Mouse (Mus musculus): ENCODE results near the gene Trpm5. TPM values are rescaled to one million over a fixed set of nuclear protein-coding genes. Genes with fewer than 3 reads are reported as not detected.

Trpm5 gene
- total and polyA plus RNA-seq, 2 experiments from 2014 or later: 1.3 to 1.6 TPM

DNA sequence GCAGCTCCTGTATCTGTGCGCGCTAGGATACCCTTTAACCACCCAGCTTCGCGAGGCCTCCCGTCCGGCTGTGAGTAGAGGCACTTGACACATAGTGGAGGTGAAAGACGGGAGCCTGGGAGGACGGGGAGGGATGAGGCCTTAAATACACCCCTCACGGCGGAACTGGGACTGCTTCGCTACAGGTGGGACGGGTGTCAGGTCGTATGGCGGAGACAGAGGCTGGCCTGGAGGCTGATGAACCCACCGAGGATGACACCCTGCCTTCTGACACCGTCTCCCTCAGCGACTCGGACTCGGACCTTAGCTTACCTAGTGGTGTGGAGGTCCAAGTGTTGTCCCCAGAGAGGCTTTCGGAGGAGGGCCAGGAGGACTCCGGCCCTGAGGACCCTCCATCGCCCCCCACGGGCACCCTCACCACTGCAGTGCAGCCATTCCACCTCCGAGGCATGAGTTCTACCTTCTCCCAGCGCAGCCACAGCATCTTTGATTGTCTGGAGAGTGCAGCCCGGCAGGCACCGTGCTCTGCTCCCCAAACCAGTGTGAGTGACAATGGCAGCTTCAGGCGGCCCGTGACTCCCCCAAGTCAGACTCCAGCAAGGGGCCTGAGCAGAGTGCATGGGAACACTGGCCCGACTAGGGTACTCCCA, 24.6 kb downstream of the Trpm5 start:
- ATAC-seq (ENCODE audit: low FRiP score) (no peak), DNase-seq (ENCODE audit: low spot score) (no peak)
- Histone ChIP-seq H3K9me3 (ENCODE audit: low read length) (no peaks in the 10 kb centered on the region), H3K9ac (replicated peaks; ENCODE audit: low read length, poor library complexity, severe bottlenecking) (peak overlapping the region; percentile 85), H3K4me2 (ENCODE audit: low read depth, low read length, poor library complexity, severe bottlenecking) (peak overlapping the region; percentile 97), H3K27me3 (ENCODE audit: insufficient read depth, low read length) (no peaks in the 10 kb centered on the region), H3K4me1 (ENCODE audit: insufficient read depth, low read length) (peaks cover 8% of the 10 kb centered on the region), H3K36me3 (ENCODE audit: insufficient read depth, low read length) (peaks cover 26% of the 10 kb centered on the region), H3K27ac (ENCODE audit: low read depth, low read length) (peak overlapping the region; percentile 84), H3K4me3 (ENCODE audit: low read depth, low read length) (peak overlapping the region; percentile 74)
- 8% methylated on average over 30 of the region's 30 CpGs for WGBS
- TF ChIP-seq CTCF (IDR thresholded peaks at IDR 0.05): peak; percentile 14; the same call in 1 of the 2 replicates

DNA sequence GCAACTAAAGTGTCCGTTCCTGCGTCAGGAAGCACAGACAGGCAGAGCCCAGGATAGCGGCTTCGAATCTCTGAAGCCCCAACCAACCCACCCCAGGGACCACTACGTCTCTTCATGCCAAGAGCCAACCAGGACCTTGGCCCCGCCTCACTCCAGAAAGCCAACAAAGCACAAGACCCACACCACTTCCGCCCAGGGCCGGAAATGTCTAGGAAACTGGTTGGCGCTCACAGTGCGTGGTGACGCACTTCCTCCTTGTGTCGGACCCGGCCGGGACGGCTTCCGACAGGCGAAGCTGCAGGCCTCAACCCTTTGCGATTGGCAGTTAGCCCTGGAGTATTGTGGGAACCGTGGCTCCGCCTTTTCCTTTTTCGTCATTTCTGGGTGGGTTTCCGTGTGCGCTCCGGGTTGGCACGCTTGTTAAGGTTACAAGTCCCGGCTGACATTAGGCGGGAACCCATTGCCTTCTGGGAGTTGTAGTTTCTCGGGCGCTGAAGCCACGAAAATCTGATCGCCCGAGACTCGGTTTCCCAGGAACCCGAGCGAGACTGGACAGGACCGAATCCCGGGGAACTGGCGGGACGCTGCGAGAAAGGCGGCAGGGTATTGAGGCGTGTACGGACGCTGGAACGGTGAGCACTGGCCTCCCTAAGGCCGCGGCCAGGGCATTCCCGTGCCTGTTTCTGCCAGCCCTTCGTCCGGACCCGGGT, 25.4 kb downstream of the Trpm5 start, which contains the start of gene Tssc4:
Gene Tssc4 (plus strand): TSS at position 368 of the 710 bp plus-strand sequence.
- H3K27me3 ChIP-seq (ENCODE audit: insufficient read depth, low read length): no peaks in the 10 kb centered on the region
- peak within 1 kb of the TSS; percentile 74 for H3K4me3 ChIP-seq (ENCODE audit: low read depth, low read length)
- peak within 1 kb of the TSS; percentile 97 for H3K4me2 ChIP-seq (ENCODE audit: low read depth, low read length, poor library complexity, severe bottlenecking)
- H3K36me3 ChIP-seq (ENCODE audit: insufficient read depth, low read length): peaks cover 34% of the 10 kb centered on the region
- peak within 1 kb of the TSS; percentile 95 for H3K27ac ChIP-seq (ENCODE audit: low read depth, low read length)
- WGBS: 0% methylated on average over 51 of the region's 51 CpGs
- H3K9ac ChIP-seq (replicated peaks; ENCODE audit: low read length, poor library complexity, severe bottlenecking): peak within 1 kb of the TSS; percentile 85
- no peak for TF ChIP-seq CTCF (IDR thresholded peaks at IDR 0.05)
- H3K4me1 ChIP-seq (ENCODE audit: insufficient read depth, low read length): peaks cover 8% of the 10 kb centered on the region
- peak; percentile 97 for ATAC-seq (ENCODE audit: low FRiP score)
- peak; percentile 100 for DNase-seq (ENCODE audit: low spot score)
- no peaks in the 10 kb centered on the region for H3K9me3 ChIP-seq (ENCODE audit: low read length)

DNA sequence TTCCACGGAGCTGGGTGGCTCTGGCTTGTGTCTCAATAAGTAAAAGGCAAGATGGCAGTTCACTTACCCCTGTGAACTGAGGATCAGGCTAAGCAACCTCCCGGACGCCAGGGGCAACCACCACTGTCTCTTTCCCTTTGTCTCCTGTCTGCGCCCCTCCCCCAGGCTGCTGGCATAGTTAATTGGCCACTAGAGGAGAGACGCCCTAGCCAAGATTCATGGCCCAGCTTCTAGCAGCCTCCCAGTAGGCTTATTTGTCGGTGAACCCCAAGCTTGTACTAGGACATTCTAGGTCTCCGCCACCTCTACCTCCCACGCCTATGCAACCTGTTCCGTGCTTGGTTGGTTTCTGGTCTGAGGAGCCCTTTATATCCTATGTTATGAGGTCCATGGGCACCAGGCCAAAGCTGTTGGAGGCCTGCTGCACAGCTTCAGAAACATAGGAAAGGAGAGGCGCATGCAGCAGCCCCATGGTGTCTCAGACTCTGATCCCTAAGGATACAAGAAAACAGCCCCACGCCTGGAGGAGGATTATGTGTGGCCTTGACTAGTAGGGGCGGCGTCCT, 26.0 kb downstream of the Trpm5 start:
- Histone ChIP-seq H3K4me2 (ENCODE audit: low read depth, low read length, poor library complexity, severe bottlenecking) (peak overlapping the region; percentile 59), H3K36me3 (ENCODE audit: insufficient read depth, low read length) (peaks cover 40% of the 10 kb centered on the region), H3K9ac (replicated peaks; ENCODE audit: low read length, poor library complexity, severe bottlenecking) (peak overlapping the region; percentile 59), H3K9me3 (ENCODE audit: low read length) (no peaks in the 10 kb centered on the region), H3K4me3 (ENCODE audit: low read depth, low read length) (peak overlapping the region; percentile 33), H3K27me3 (ENCODE audit: insufficient read depth, low read length) (no peaks in the 10 kb centered on the region), H3K27ac (ENCODE audit: low read depth, low read length) (peak overlapping the region; percentile 95), H3K4me1 (ENCODE audit: insufficient read depth, low read length) (peaks cover 8% of the 10 kb centered on the region)
- peak; percentile 72 for DNase-seq (ENCODE audit: low spot score)
- peak; percentile 22; the same call in 1 of the 2 replicates for TF ChIP-seq CTCF (IDR thresholded peaks at IDR 0.05)
- WGBS: 34% methylated on average over 13 of the region's 13 CpGs
- ATAC-seq (ENCODE audit: low FRiP score): peak; percentile 1; the same call in 1 of the 2 replicates

DNA sequence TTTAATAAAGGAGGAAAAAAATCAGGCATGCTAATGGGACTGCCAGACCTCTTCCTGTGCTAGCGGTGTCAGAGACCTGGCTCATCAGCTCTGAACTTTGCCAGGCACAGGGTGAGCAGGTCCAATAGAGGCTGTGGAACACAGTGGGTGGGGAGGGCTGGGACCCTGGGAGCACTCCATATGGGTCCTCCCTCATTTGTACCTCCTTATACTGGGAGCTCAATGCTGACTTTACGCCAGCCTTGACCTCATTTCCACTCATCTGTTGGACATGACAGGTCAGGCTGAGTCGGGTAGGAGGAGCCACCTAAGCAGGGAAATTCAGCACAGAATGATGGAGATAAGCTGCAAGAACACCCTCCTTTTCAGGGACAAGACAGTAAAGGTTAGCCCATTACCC, 26.5 kb downstream of the Trpm5 start:
- ATAC-seq (ENCODE audit: low FRiP score): no peak
- TF ChIP-seq CTCF (IDR thresholded peaks at IDR 0.05): no peak
- H3K9me3 ChIP-seq (ENCODE audit: low read length): no peaks in the 10 kb centered on the region
- no peak overlapping the region for H3K4me3 ChIP-seq (ENCODE audit: low read depth, low read length)
- 83% methylated on average over 3 of the region's 3 CpGs for WGBS
- peak overlapping the region; percentile 95 for H3K27ac ChIP-seq (ENCODE audit: low read depth, low read length)
- H3K27me3 ChIP-seq (ENCODE audit: insufficient read depth, low read length): no peaks in the 10 kb centered on the region
- H3K4me1 ChIP-seq (ENCODE audit: insufficient read depth, low read length): peaks cover 8% of the 10 kb centered on the region
- H3K9ac ChIP-seq (replicated peaks; ENCODE audit: low read length, poor library complexity, severe bottlenecking): 0 out of 2 replicates have a peak overlapping the region, but pooled peaks have one; percentile 59
- H3K36me3 ChIP-seq (ENCODE audit: insufficient read depth, low read length): peaks cover 46% of the 10 kb centered on the region
- DNase-seq (ENCODE audit: low spot score): no peak
- H3K4me2 ChIP-seq (ENCODE audit: low read depth, low read length, poor library complexity, severe bottlenecking): peak overlapping the region; percentile 59

DNA sequence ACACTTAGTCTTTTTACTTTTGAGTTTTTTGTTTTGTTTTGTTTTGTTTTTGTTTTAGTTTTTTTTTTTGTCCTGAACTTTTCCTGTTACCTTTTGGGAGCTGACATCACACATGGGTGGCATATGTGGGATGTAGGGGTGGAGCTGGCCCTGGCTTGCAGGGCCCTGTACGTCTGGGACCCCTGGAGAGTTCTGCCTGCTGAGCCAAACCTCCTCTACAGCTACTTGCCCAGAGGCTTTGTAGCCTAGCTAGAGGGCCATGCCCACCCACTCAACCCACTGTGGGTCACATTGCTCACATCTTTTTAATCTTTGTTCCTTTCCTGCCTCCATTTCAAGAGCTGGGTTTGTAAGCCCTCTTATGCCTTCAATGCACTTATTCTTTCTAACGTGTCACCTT, 27.0 kb downstream of the Trpm5 start:
- H3K9ac ChIP-seq (replicated peaks; ENCODE audit: low read length, poor library complexity, severe bottlenecking): no peak overlapping the region
- H3K4me3 ChIP-seq (ENCODE audit: low read depth, low read length): no peak overlapping the region
- no peaks in the 10 kb centered on the region for H3K9me3 ChIP-seq (ENCODE audit: low read length)
- no peak for TF ChIP-seq CTCF (IDR thresholded peaks at IDR 0.05)
- ATAC-seq (ENCODE audit: low FRiP score) (no peak), DNase-seq (ENCODE audit: low spot score) (no peak)
- H3K36me3 ChIP-seq (ENCODE audit: insufficient read depth, low read length): peaks cover 47% of the 10 kb centered on the region
- H3K4me2 ChIP-seq (ENCODE audit: low read depth, low read length, poor library complexity, severe bottlenecking): no peak overlapping the region
- H3K4me1 ChIP-seq (ENCODE audit: insufficient read depth, low read length): peaks cover 8% of the 10 kb centered on the region
- no peaks in the 10 kb centered on the region for H3K27me3 ChIP-seq (ENCODE audit: insufficient read depth, low read length)
- WGBS: 64% methylated on average over 2 of the region's 2 CpGs
- H3K27ac ChIP-seq (ENCODE audit: low read depth, low read length): peak overlapping the region; percentile 95; the same call in 1 of the 2 replicates
